Mouse (Mus musculus): ENCODE results near the gene Ankrd39.

DNA sequence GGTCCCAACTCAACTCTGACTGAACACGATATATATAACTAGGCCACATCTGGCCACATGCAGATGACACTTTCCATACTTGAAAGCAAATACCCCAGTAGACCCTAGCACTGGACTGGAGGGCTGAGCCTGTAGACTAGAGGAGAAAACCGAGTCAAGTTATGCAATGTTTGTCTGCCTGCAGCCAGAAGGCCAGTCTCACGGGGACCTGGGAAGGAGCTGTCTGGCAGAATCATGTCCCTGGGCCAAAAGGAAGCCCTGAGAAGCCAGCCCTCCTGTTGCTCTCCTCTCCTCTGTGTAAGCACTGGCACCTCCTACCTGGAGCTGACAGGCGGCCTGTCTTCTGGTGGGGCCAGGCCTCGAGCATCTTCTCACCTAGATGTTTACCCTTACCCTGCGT lies 28.1 kb upstream of the Ankrd39 start:
- TF ChIP-seq CTCF (IDR thresholded peaks at IDR 0.05; ENCODE audit: borderline replicate concordance, insufficient read depth, low read depth, low read length) = no peak
- TF ChIP-seq POLR2A (IDR thresholded peaks at IDR 0.05; ENCODE audit: borderline replicate concordance, insufficient read depth, low read length) = no peak

All from cerebellum, adult 2 months (tissue).